Mouse (Mus musculus) G1E-ER4 (cell line): ENCODE data around the gene Usp17la. TPM values are rescaled to one million over a fixed set of nuclear protein-coding genes. Genes with fewer than 3 reads are reported as not detected.
"Not testable (repeated sequence)": the region's sequence is repeated elsewhere in the genome, so short reads cannot be mapped to it uniquely, and the experiment has no call there.

Experiments used
- GATA1 ChIP-seq: IDR thresholded peaks from one replicate; pipeline ENCODE4 v1.8.0; 2012; ENCODE audit warnings: low read length, inconsistent platforms
- polyA plus RNA-seq: library from polyadenylated mRNA; stranded (reverse); fragments of >175 nt; gene quantifications from 2 replicates; pipeline ENCODE4 v1.2.3, GENCODE M21; 2012

Usp17la gene
- not detected in 2 replicates for polyA plus RNA-seq

- TF ChIP-seq GATA1, result not testable (repeated sequence)
Observed at GRCm38 (mm10) chr7:104856709-104857108, at the start of gene Usp17la. Gene Usp17la, plus strand, starts transcription at chr7:104857009.

- no peak for TF ChIP-seq GATA1
Observed at GRCm38 (mm10) chr7:104842503-104842902, 14.3 kb upstream of the Usp17la start, which contains the start of gene Usp17lb. Gene Usp17lb, minus strand, starts transcription at chr7:104842603.

GRCm38 (mm10) chr7:104843731-104844287, 13.0 kb upstream of the Usp17la start:
- TF ChIP-seq GATA1, result no peak

- no peak for TF ChIP-seq GATA1
Observed at GRCm38 (mm10) chr7:104855248-104855750, 1.5 kb upstream of the Usp17la start.

GRCm38 (mm10) chr7:104857683-104858082, 874 bp downstream of the Usp17la start:
- TF ChIP-seq GATA1, result no peak

- no peak for TF ChIP-seq GATA1
Observed at GRCm38 (mm10) chr7:104861381-104861780, 4.6 kb downstream of the Usp17la start.

GRCm38 (mm10) chr7:104877731-104878130, 20.9 kb downstream of the Usp17la start, which contains the start of gene Olfr665:
Gene Olfr665, plus strand, starts transcription at chr7:104878031.
- TF ChIP-seq GATA1, result no peak

GRCm38 (mm10) chr7:104895852-104896251, 39.0 kb downstream of the Usp17la start, which contains the start of gene Olfr666:
Gene Olfr666, minus strand, starts transcription at chr7:104895952.
- no peak for TF ChIP-seq GATA1

Other genes with a start within 250 kb of the Usp17la start
- not detected in 2 replicates for gene Olfr656, start 243.1 kb upstream of the Usp17la start, polyA plus RNA-seq
- gene Olfr657, start 232.2 kb upstream of the Usp17la start, polyA plus RNA-seq, result not detected in 2 replicates
- gene Olfr658, start 209.7 kb upstream of the Usp17la start, polyA plus RNA-seq, result not detected in 2 replicates
- not detected in 2 replicates for gene Olfr659, start 190.3 kb upstream of the Usp17la start, polyA plus RNA-seq
- gene Olfr661, start 170.5 kb upstream of the Usp17la start, polyA plus RNA-seq, result not detected in 2 replicates
- gene Usp17le, start 79.5 kb upstream of the Usp17la start, polyA plus RNA-seq, result not detected in 2 replicates
- not detected in 2 replicates for gene Usp17lb, start 14.4 kb upstream of the Usp17la start, polyA plus RNA-seq
- not detected in 2 replicates for gene Olfr665, start 21.0 kb downstream of the Usp17la start, polyA plus RNA-seq
- gene Olfr666, start 38.9 kb downstream of the Usp17la start, polyA plus RNA-seq, result not detected in 2 replicates
- not detected in 2 replicates for gene Olfr667, start 64.5 kb downstream of the Usp17la start, polyA plus RNA-seq
- not detected in 2 replicates for gene Olfr668, start 71.0 kb downstream of the Usp17la start, polyA plus RNA-seq
- not detected in 2 replicates for gene Olfr669, start 77.2 kb downstream of the Usp17la start, polyA plus RNA-seq
- not detected in 2 replicates for gene Olfr670, start 105.6 kb downstream of the Usp17la start, polyA plus RNA-seq
- not detected in 2 replicates for gene Olfr671, start 122.1 kb downstream of the Usp17la start, polyA plus RNA-seq
- not detected in 2 replicates for gene Olfr672, start 145.0 kb downstream of the Usp17la start, polyA plus RNA-seq
- not detected in 2 replicates for gene Olfr675, start 171.5 kb downstream of the Usp17la start, polyA plus RNA-seq
- gene Olfr676, start 175.7 kb downstream of the Usp17la start, polyA plus RNA-seq, result not detected in 2 replicates
- gene Olfr677, start 194.4 kb downstream of the Usp17la start, polyA plus RNA-seq, result not detected in 2 replicates
- not detected in 2 replicates for gene Olfr678, start 207.5 kb downstream of the Usp17la start, polyA plus RNA-seq
- gene Olfr679, start 224.2 kb downstream of the Usp17la start, polyA plus RNA-seq, result not detected in 2 replicates
- gene Olfr680-ps1, start 235.8 kb downstream of the Usp17la start, polyA plus RNA-seq, result not detected in 2 replicates